Mouse (Mus musculus): ENCODE results near the gene Gde1. TPM values are rescaled to one million over a fixed set of nuclear protein-coding genes. Genes with fewer than 3 reads are reported as not detected.

The Gde1 gene
- total and polyA plus RNA-seq, 2 experiments from 2014 or later = 263 to 271 TPM

- H3K4me1 ChIP-seq (ENCODE audit: insufficient read depth) = peaks cover 22% of the 10 kb centered on the region
- H3K36me3 ChIP-seq (ENCODE audit: insufficient read depth) = no peaks in the 10 kb centered on the region; the same call in 1 of the 2 replicates
- no peaks in the 10 kb centered on the region for H3K9me3 ChIP-seq (ENCODE audit: low read length)
- no peak overlapping the region for H3K4me2 ChIP-seq (ENCODE audit: low read depth)
- TF ChIP-seq CTCF (IDR thresholded peaks at IDR 0.05; ENCODE audit: low read depth) = no peak
- H3K9ac ChIP-seq = no peak overlapping the region
- ATAC-seq (no peak), DNase-seq (no peak)
- no peaks in the 10 kb centered on the region for H3K27me3 ChIP-seq (ENCODE audit: insufficient read depth, low read length)
- WGBS = 88% methylated on average over 2 of the region's 2 CpGs
- H3K27ac ChIP-seq (ENCODE audit: low read depth, low read length) = no peak overlapping the region
- H3K4me3 ChIP-seq (ENCODE audit: low read depth, low read length) = no peak overlapping the region
Measured at GRCm38 (mm10) chr7:118707216-118707615, 1.6 kb upstream of the Gde1 start.

GRCm38 (mm10) chr7:118706488-118706887, 910 bp upstream of the Gde1 start:
- no peak overlapping the region for H3K27ac ChIP-seq (ENCODE audit: low read depth, low read length)
- no peak overlapping the region for H3K9ac ChIP-seq
- 89% methylated on average over 5 of the region's 5 CpGs for WGBS
- no peaks in the 10 kb centered on the region; the same call in 1 of the 2 replicates for H3K36me3 ChIP-seq (ENCODE audit: insufficient read depth)
- ATAC-seq (no peak), DNase-seq (no peak)
- no peak overlapping the region for H3K4me2 ChIP-seq (ENCODE audit: low read depth)
- H3K4me3 ChIP-seq (ENCODE audit: low read depth, low read length) = no peak overlapping the region
- no peaks in the 10 kb centered on the region for H3K9me3 ChIP-seq (ENCODE audit: low read length)
- peaks cover 22% of the 10 kb centered on the region for H3K4me1 ChIP-seq (ENCODE audit: insufficient read depth)
- TF ChIP-seq CTCF (IDR thresholded peaks at IDR 0.05; ENCODE audit: low read depth) = no peak
- H3K27me3 ChIP-seq (ENCODE audit: insufficient read depth, low read length) = no peaks in the 10 kb centered on the region

GRCm38 (mm10) chr7:118706051-118706450, 473 bp upstream of the Gde1 start:
- Histone ChIP-seq H3K27me3 (ENCODE audit: insufficient read depth, low read length) (no peaks in the 10 kb centered on the region), H3K9ac (peak overlapping the region; percentile 93; the same call in 1 of the 2 replicates), H3K27ac (ENCODE audit: low read depth, low read length) (peak overlapping the region; percentile 94; the same call in 1 of the 2 replicates), H3K4me1 (ENCODE audit: insufficient read depth) (peaks cover 22% of the 10 kb centered on the region), H3K4me2 (ENCODE audit: low read depth) (peak overlapping the region; percentile 63), H3K9me3 (ENCODE audit: low read length) (no peaks in the 10 kb centered on the region), H3K36me3 (ENCODE audit: insufficient read depth) (no peaks in the 10 kb centered on the region; the same call in 1 of the 2 replicates), H3K4me3 (ENCODE audit: low read depth, low read length) (peak overlapping the region; percentile 86)
- no peak for TF ChIP-seq CTCF (IDR thresholded peaks at IDR 0.05; ENCODE audit: low read depth)
- DNase-seq = no peak
- 33% methylated on average over 6 of the region's 6 CpGs for WGBS
- ATAC-seq = no peak

- TF ChIP-seq CTCF (IDR thresholded peaks at IDR 0.05; ENCODE audit: low read depth) = no peak
- H3K4me1 ChIP-seq (ENCODE audit: insufficient read depth) = peaks cover 22% of the 10 kb centered on the region
- no peak for ATAC-seq
- DNase-seq = no peak
- peak overlapping the region; percentile 93 for H3K9ac ChIP-seq
- H3K27ac ChIP-seq (ENCODE audit: low read depth, low read length) = 0 out of 2 replicates have a peak overlapping the region, but pooled peaks have one; percentile 94
- H3K27me3 ChIP-seq (ENCODE audit: insufficient read depth, low read length) = no peaks in the 10 kb centered on the region
- peak overlapping the region; percentile 86 for H3K4me3 ChIP-seq (ENCODE audit: low read depth, low read length)
- H3K36me3 ChIP-seq (ENCODE audit: insufficient read depth) = no peaks in the 10 kb centered on the region; the same call in 1 of the 2 replicates
- H3K4me2 ChIP-seq (ENCODE audit: low read depth) = peak overlapping the region; percentile 63
- WGBS = 68% methylated on average over 9 of the region's 9 CpGs
- no peaks in the 10 kb centered on the region for H3K9me3 ChIP-seq (ENCODE audit: low read length)
Measured at GRCm38 (mm10) chr7:118704001-118704850, 1.4 kb downstream of the Gde1 start.

GRCm38 (mm10) chr7:118703144-118703561, 2.4 kb downstream of the Gde1 start:
- Histone ChIP-seq H3K4me2 (ENCODE audit: low read depth) (no peak overlapping the region), H3K4me1 (ENCODE audit: insufficient read depth) (peaks cover 22% of the 10 kb centered on the region), H3K36me3 (ENCODE audit: insufficient read depth) (peaks cover 9% of the 10 kb centered on the region; the same call in 1 of the 2 replicates), H3K9me3 (ENCODE audit: low read length) (no peaks in the 10 kb centered on the region), H3K27me3 (ENCODE audit: insufficient read depth, low read length) (no peaks in the 10 kb centered on the region), H3K9ac (no peak overlapping the region), H3K4me3 (ENCODE audit: low read depth, low read length) (no peak overlapping the region), H3K27ac (ENCODE audit: low read depth, low read length) (no peak overlapping the region)
- 83% methylated on average over 15 of the region's 15 CpGs for WGBS
- ATAC-seq = no peak
- no peak for TF ChIP-seq CTCF (IDR thresholded peaks at IDR 0.05; ENCODE audit: low read depth)
- DNase-seq = no peak

GRCm38 (mm10) chr7:118698882-118699281, 6.7 kb downstream of the Gde1 start:
- no peak for DNase-seq
- 96% methylated on average over 9 of the region's 9 CpGs for WGBS
- peaks cover 48% of the 10 kb centered on the region for H3K36me3 ChIP-seq (ENCODE audit: insufficient read depth)

GRCm38 (mm10) chr7:118697168-118697567, 8.4 kb downstream of the Gde1 start:
- no peak for TF ChIP-seq CTCF (IDR thresholded peaks at IDR 0.05; ENCODE audit: low read depth)
- H3K36me3 ChIP-seq (ENCODE audit: insufficient read depth) = peaks cover 60% of the 10 kb centered on the region
- H3K4me1 ChIP-seq (ENCODE audit: insufficient read depth) = no peaks in the 10 kb centered on the region
- no peak overlapping the region for H3K4me3 ChIP-seq (ENCODE audit: low read depth, low read length)
- no peak overlapping the region for H3K4me2 ChIP-seq (ENCODE audit: low read depth)
- no peak for DNase-seq
- H3K9me3 ChIP-seq (ENCODE audit: low read length) = no peaks in the 10 kb centered on the region
- no peak overlapping the region for H3K27ac ChIP-seq (ENCODE audit: low read depth, low read length)
- 80% methylated on average over 4 of the region's 4 CpGs for WGBS
- no peaks in the 10 kb centered on the region for H3K27me3 ChIP-seq (ENCODE audit: insufficient read depth, low read length)
- H3K9ac ChIP-seq = no peak overlapping the region
- ATAC-seq = no peak

More at GRCm38 (mm10) chr7:118698882-118699281, 6.7 kb downstream of the Gde1 start:
- TF ChIP-seq CTCF (IDR thresholded peaks at IDR 0.05; ENCODE audit: low read depth) = no peak
- Histone ChIP-seq H3K4me3 (ENCODE audit: low read depth, low read length) (no peak overlapping the region), H3K9ac (no peak overlapping the region), H3K4me2 (ENCODE audit: low read depth) (no peak overlapping the region), H3K9me3 (ENCODE audit: low read length) (no peaks in the 10 kb centered on the region), H3K4me1 (ENCODE audit: insufficient read depth) (0 out of 2 replicates have a peak, but pooled peaks cover 7% of the 10 kb centered on the region), H3K27me3 (ENCODE audit: insufficient read depth, low read length) (no peaks in the 10 kb centered on the region), H3K27ac (ENCODE audit: low read depth, low read length) (no peak overlapping the region)
- no peak for ATAC-seq
